Mouse (Mus musculus): ENCODE results near the gene Creb5. TPM values are rescaled to one million over a fixed set of nuclear protein-coding genes. Genes with fewer than 3 reads are reported as not detected.
A peak's percentile ranks its signal among the peaks of the same experiment; 100 is the strongest.
"Not testable (repeated sequence)": the region's sequence is repeated elsewhere in the genome, so short reads cannot be mapped to it uniquely, and the experiment has no call there.

Creb5 gene
- polyA plus RNA-seq, 1 experiment from 2014 or later = 25.4 TPM

DNA sequence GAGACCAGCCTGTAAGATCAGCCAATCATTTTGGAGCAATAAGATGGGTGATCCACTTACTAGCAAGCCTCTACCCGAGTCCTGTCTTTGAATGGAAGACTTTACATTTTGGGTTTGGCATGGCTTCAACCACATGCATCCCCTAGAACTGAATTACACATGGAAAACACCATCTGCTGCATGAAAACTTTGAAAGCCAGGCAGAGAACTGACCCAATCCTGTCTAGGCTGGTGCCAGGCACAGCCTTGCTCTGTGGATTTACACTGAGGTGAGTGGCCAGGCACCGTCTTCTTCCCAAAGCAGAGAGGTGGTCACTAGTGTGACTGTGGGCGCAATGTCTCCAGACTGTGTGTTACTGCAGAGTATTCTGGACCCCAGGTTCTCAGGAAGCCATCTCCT, 109.4 kb downstream of the Creb5 start:
- no peak for ATAC-seq (replicated peaks; ENCODE audit: extremely low read depth, insufficient read depth, low FRiP score)
- WGBS = 93% methylated on average over 3 of the region's 3 CpGs

DNA sequence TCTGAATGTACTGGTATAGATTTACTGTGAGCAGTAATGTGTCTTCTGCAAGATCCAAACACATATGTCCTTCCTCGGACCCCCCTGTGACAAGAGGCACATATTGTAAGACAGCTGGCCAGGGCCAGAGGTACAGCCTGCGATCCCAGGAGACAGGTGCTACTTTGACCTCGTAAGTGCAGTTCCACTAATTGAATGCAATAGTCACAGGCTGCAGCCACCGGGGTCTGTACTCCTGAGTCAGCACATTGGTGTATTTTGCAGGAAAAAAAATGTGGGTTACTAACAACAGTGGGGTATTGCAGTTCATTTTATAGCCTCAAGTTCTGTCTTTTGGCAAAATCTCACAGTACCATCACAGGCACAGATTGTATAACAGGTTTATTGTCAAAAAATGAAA, 110.7 kb downstream of the Creb5 start:
- no peak overlapping the region for H3K4me2 ChIP-seq (ENCODE audit: low read depth, low read length)
- ATAC-seq (replicated peaks; ENCODE audit: extremely low read depth, insufficient read depth, low FRiP score) = no peak
- no peaks in the 10 kb centered on the region for H3K36me3 ChIP-seq (ENCODE audit: control insufficient read depth, insufficient read depth)
- no peaks in the 10 kb centered on the region for H3K27me3 ChIP-seq (ENCODE audit: control insufficient read depth, insufficient read depth, low read length)
- peaks cover 2% of the 10 kb centered on the region; the same call in 1 of the 2 replicates for H3K4me1 ChIP-seq (ENCODE audit: control insufficient read depth, insufficient read depth, low read length)
- H3K9me3 ChIP-seq (replicated peaks; ENCODE audit: control insufficient read depth, low read length) = no peaks in the 10 kb centered on the region
- no peak overlapping the region for H3K4me3 ChIP-seq (ENCODE audit: low read length)
- no peak overlapping the region for H3K9ac ChIP-seq (ENCODE audit: low read length)
- WGBS = 85% methylated on average over 4 of the region's 4 CpGs
- H3K27ac ChIP-seq (ENCODE audit: low read length) = no peak overlapping the region

More for the DNA sequence above, 109.4 kb downstream of the Creb5 start:
- no peaks in the 10 kb centered on the region for H3K9me3 ChIP-seq (replicated peaks; ENCODE audit: control insufficient read depth, low read length)
- H3K27me3 ChIP-seq (ENCODE audit: control insufficient read depth, insufficient read depth, low read length) = no peaks in the 10 kb centered on the region
- no peaks in the 10 kb centered on the region for H3K36me3 ChIP-seq (ENCODE audit: control insufficient read depth, insufficient read depth)
- peaks cover 2% of the 10 kb centered on the region; the same call in 1 of the 2 replicates for H3K4me1 ChIP-seq (ENCODE audit: control insufficient read depth, insufficient read depth, low read length)
- no peak overlapping the region for H3K27ac ChIP-seq (ENCODE audit: low read length)
- no peak overlapping the region for H3K9ac ChIP-seq (ENCODE audit: low read length)
- H3K4me2 ChIP-seq (ENCODE audit: low read depth, low read length) = no peak overlapping the region
- H3K4me3 ChIP-seq (ENCODE audit: low read length) = no peak overlapping the region

DNA sequence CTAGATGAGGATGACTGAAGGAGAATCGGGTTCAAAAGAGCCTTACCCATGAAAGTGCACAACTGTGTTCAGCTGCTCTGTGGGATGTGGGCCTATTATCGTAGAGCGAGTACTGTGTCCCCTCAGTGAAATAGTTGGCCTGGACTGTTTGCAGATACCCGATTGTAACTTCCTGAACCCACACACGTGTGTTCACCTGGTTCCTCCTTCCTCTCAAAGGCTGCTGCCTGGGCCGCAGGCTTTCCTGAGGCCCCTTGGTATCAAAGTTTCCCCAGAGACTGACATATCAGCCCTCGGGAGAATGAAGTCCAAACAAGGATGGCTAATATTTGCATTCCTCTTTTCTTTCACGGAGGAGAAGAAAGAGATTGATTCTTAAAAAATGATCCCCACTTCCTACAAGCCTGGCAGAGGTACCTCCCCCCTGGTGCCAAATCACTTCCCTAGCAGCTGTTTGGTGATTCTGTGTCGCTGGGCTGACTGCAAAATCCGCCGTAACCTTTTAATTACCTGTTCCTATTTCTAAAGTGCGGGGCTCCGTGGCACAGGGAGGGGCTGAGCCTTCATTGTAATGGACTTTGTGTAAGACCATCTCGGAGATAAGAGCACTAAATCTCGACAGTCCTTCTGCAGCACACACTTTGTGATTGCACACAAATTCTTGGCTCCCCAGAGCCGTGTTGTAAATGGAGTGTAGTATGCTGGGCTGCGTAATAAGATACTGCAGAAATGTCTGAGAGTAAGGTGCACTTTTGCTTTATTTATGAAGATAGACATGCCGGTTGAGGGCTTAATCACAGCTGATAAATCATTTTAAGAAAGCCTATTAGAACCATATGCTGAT, 111.4 kb downstream of the Creb5 start:
- ATAC-seq (replicated peaks; ENCODE audit: extremely low read depth, insufficient read depth, low FRiP score) = no peak
- H3K27me3 ChIP-seq (ENCODE audit: control insufficient read depth, insufficient read depth, low read length) = no peaks in the 10 kb centered on the region
- H3K36me3 ChIP-seq (ENCODE audit: control insufficient read depth, insufficient read depth) = no peaks in the 10 kb centered on the region
- H3K9ac ChIP-seq (ENCODE audit: low read length) = no peak overlapping the region
- no peak overlapping the region for H3K4me3 ChIP-seq (ENCODE audit: low read length)
- H3K4me1 ChIP-seq (ENCODE audit: control insufficient read depth, insufficient read depth, low read length) = peaks cover 2% of the 10 kb centered on the region; the same call in 1 of the 2 replicates
- no peaks in the 10 kb centered on the region for H3K9me3 ChIP-seq (replicated peaks; ENCODE audit: control insufficient read depth, low read length)
- WGBS = 40% methylated on average over 18 of the region's 18 CpGs
- H3K4me2 ChIP-seq (ENCODE audit: low read depth, low read length) = peak overlapping the region; percentile 2; the same call in 1 of the 2 replicates
- H3K27ac ChIP-seq (ENCODE audit: low read length) = no peak overlapping the region

DNA sequence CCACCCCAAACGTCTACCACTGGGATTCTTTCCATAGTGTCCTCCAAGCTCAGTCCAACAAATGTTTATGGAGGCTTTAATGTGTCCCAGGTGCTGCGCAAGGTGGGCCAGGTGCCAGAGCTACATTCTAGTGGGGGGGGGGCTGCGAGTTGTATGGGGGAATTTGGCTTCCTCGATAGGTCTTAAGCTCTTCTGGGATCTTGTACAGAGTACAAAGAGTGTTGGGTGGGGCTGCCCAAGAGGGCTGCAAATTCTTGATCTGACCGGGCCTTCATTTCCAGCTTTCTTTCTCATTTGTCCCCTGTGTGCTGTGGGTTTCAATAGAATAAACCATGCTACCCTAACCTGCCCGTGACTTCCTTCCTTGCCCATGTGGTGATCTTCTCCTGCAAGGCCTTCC, 114.3 kb downstream of the Creb5 start:
- no peaks in the 10 kb centered on the region for H3K36me3 ChIP-seq (ENCODE audit: control insufficient read depth, insufficient read depth)
- no peak overlapping the region for H3K27ac ChIP-seq (ENCODE audit: low read length)
- H3K4me3 ChIP-seq (ENCODE audit: low read length) = no peak overlapping the region
- no peaks in the 10 kb centered on the region for H3K9me3 ChIP-seq (replicated peaks; ENCODE audit: control insufficient read depth, low read length)
- no peak overlapping the region for H3K9ac ChIP-seq (ENCODE audit: low read length)
- no peak overlapping the region for H3K4me2 ChIP-seq (ENCODE audit: low read depth, low read length)
- no peak for ATAC-seq (replicated peaks; ENCODE audit: extremely low read depth, insufficient read depth, low FRiP score)
- no peaks in the 10 kb centered on the region for H3K4me1 ChIP-seq (ENCODE audit: control insufficient read depth, insufficient read depth, low read length)
- 81% methylated on average over 6 of the region's 6 CpGs for WGBS
- no peaks in the 10 kb centered on the region for H3K27me3 ChIP-seq (ENCODE audit: control insufficient read depth, insufficient read depth, low read length)

DNA sequence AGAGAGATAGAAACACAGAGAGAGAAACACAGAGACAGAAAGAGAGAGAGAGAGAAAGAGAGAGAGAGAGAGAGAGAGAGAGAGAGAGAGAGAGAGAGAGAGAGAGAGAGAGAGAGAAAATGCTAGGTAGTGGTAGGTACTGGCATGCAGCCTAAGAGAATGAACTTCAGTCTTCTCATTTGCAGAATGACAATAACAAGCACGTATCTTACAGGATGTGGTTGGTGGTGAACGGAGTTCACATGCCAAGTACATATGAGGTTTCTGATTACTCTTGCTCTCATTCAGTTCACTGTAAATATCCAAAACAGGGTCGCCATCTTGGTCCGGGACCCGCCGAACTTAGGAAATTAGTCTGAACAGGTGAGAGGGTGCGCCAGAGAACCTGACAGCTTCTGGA, 115.5 kb downstream of the Creb5 start:
- H3K27ac ChIP-seq (ENCODE audit: low read length); H3K27me3 ChIP-seq (ENCODE audit: control insufficient read depth, insufficient read depth, low read length); H3K4me1 ChIP-seq (ENCODE audit: control insufficient read depth, insufficient read depth, low read length); H3K4me3 ChIP-seq (ENCODE audit: low read length); H3K9ac ChIP-seq (ENCODE audit: low read length); ATAC-seq (replicated peaks; ENCODE audit: extremely low read depth, insufficient read depth, low FRiP score); H3K9me3 ChIP-seq (replicated peaks; ENCODE audit: control insufficient read depth, low read length); H3K4me2 ChIP-seq (ENCODE audit: low read depth, low read length); H3K36me3 ChIP-seq (ENCODE audit: control insufficient read depth, insufficient read depth): not testable (repeated sequence)
- 91% methylated on average over 6 of the region's 7 CpGs for WGBS

DNA sequence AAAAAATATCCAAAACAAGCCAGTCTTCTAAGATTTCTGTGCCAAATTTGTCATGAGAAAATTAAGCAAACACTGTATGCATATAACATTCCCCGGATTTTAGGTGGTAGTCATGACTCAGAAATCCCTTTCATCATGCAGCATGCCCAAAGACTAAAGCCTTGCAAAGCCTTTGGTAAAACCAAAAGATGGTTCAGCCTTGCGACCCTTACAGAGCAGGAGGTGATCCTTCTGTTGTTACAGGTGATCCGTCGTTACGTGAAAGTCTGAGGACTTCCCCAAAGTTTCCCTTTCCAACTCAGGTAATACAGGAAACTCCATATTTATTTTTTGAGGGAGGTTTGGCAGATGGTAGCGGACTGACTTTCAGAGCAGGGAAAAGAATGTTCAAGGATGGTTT, 122.1 kb downstream of the Creb5 start:
- ATAC-seq (replicated peaks; ENCODE audit: extremely low read depth, insufficient read depth, low FRiP score) = no peak
- Histone ChIP-seq H3K9ac (ENCODE audit: low read length) (no peak overlapping the region), H3K4me2 (ENCODE audit: low read depth, low read length) (no peak overlapping the region), H3K9me3 (replicated peaks; ENCODE audit: control insufficient read depth, low read length) (no peaks in the 10 kb centered on the region), H3K4me1 (ENCODE audit: control insufficient read depth, insufficient read depth, low read length) (no peaks in the 10 kb centered on the region), H3K4me3 (ENCODE audit: low read length) (no peak overlapping the region), H3K27me3 (ENCODE audit: control insufficient read depth, insufficient read depth, low read length) (no peaks in the 10 kb centered on the region), H3K27ac (ENCODE audit: low read length) (no peak overlapping the region), H3K36me3 (ENCODE audit: control insufficient read depth, insufficient read depth) (no peaks in the 10 kb centered on the region)
- WGBS = 92% methylated on average over 6 of the region's 6 CpGs

DNA sequence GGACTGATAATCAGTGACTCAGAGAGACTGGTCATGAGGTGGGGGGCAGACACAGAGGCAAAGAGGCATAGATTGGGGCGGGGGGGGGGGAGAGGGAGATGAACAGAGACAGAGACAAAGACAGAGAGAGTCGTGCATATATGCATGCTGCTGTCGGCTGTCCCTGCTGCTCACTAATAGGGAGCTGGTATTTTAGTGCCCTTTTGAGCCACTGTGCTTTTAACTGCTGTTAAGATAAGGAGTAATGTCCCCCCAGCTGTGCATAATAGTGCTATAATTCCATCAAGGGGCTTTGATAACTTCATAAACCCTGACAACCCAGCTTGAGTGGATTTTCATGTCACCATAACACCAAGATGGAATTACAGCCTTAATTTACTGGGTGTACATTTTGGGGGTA, 134.3 kb downstream of the Creb5 start:
- H3K9ac ChIP-seq (ENCODE audit: low read length) = no peak overlapping the region
- no peaks in the 10 kb centered on the region for H3K36me3 ChIP-seq (ENCODE audit: control insufficient read depth, insufficient read depth)
- no peak overlapping the region for H3K4me2 ChIP-seq (ENCODE audit: low read depth, low read length)
- no peak overlapping the region for H3K27ac ChIP-seq (ENCODE audit: low read length)
- H3K4me3 ChIP-seq (ENCODE audit: low read length) = no peak overlapping the region
- no peaks in the 10 kb centered on the region for H3K4me1 ChIP-seq (ENCODE audit: control insufficient read depth, insufficient read depth, low read length)
- WGBS = 55% methylated on average over 3 of the region's 3 CpGs
- H3K27me3 ChIP-seq (ENCODE audit: control insufficient read depth, insufficient read depth, low read length) = no peaks in the 10 kb centered on the region
- no peaks in the 10 kb centered on the region for H3K9me3 ChIP-seq (replicated peaks; ENCODE audit: control insufficient read depth, low read length)
- no peak for ATAC-seq (replicated peaks; ENCODE audit: extremely low read depth, insufficient read depth, low FRiP score)

DNA sequence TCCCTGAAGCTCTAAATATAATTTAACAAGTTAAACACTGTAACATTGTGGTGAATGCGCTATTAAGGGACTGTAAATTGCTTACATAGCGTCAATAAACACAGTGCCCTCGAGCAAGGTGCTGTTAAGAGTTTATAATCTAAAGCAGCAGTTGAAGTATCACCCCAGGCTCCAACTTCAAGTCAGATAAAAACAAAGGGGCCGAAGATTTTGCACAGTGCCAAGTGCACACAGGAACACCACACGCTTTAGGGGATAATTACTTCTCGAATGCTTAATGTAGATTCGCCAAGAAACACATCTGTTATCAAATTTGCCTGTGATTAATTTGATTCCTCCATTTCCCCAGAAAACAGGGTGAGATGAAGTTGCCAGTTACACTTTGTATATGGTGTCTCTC, 142.3 kb downstream of the Creb5 start:
- Histone ChIP-seq H3K9ac (ENCODE audit: low read length) (no peak overlapping the region), H3K4me1 (ENCODE audit: control insufficient read depth, insufficient read depth, low read length) (peaks cover 9% of the 10 kb centered on the region; the same call in 1 of the 2 replicates), H3K36me3 (ENCODE audit: control insufficient read depth, insufficient read depth) (no peaks in the 10 kb centered on the region), H3K4me3 (ENCODE audit: low read length) (no peak overlapping the region), H3K9me3 (replicated peaks; ENCODE audit: control insufficient read depth, low read length) (no peaks in the 10 kb centered on the region), H3K27me3 (ENCODE audit: control insufficient read depth, insufficient read depth, low read length) (no peaks in the 10 kb centered on the region), H3K27ac (ENCODE audit: low read length) (no peak overlapping the region), H3K4me2 (ENCODE audit: low read depth, low read length) (no peak overlapping the region)
- ATAC-seq (replicated peaks; ENCODE audit: extremely low read depth, insufficient read depth, low FRiP score) = no peak
- WGBS = 54% methylated on average over 7 of the region's 7 CpGs

DNA sequence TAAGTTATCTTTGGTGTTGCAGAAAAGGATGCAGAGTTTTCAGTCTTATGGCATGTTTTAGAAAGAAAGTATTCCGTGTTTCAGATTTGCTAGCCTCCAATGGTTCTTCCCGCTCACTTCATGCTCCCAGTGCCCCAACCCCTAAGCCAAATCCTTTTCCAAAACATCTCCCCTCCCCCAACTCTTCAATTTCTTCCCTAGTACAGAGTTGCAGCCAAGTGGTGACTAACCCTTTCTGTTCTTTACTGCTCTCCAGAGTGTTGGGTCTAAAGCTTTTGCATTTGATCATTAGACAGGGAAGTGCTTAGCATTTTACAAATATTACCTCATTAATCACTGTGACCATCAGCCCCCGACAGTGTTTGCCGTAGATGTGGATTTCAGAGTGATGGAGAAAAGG, 142.8 kb downstream of the Creb5 start:
- Histone ChIP-seq H3K4me2 (ENCODE audit: low read depth, low read length) (no peak overlapping the region), H3K27me3 (ENCODE audit: control insufficient read depth, insufficient read depth, low read length) (no peaks in the 10 kb centered on the region), H3K36me3 (ENCODE audit: control insufficient read depth, insufficient read depth) (no peaks in the 10 kb centered on the region), H3K4me3 (ENCODE audit: low read length) (no peak overlapping the region), H3K9ac (ENCODE audit: low read length) (no peak overlapping the region), H3K4me1 (ENCODE audit: control insufficient read depth, insufficient read depth, low read length) (peaks cover 9% of the 10 kb centered on the region; the same call in 1 of the 2 replicates), H3K9me3 (replicated peaks; ENCODE audit: control insufficient read depth, low read length) (no peaks in the 10 kb centered on the region), H3K27ac (ENCODE audit: low read length) (no peak overlapping the region)
- 59% methylated on average over 4 of the region's 4 CpGs for WGBS
- ATAC-seq (replicated peaks; ENCODE audit: extremely low read depth, insufficient read depth, low FRiP score) = no peak

Measured in heart, embryonic 16.5 days (tissue).